Mouse (Mus musculus) layer of hippocampus, adult 2 months (tissue): Measurements from ENCODE around the gene Dazap2. TPM values are rescaled to one million over a fixed set of nuclear protein-coding genes. Genes with fewer than 3 reads are reported as not detected.

Experiments
- DNase-seq, 2 experiments: peaks; one replicate each; pipeline ENCODE4 v3.0.0; 2022; ENCODE audit warnings: low spot score in 2 of 2
- H3K27ac ChIP-seq: fragments of 200-600 bp; 2 replicates; pipeline ENCODE4 v1.8.1; 2022
- H3K4me3 ChIP-seq: fragments of 200-600 bp; 2 replicates; pipeline ENCODE4 v1.8.1; 2022; ENCODE audit warnings: mild to moderate bottlenecking
- CTCF ChIP-seq: fragments of 200-600 bp; conservative IDR thresholded peaks from 2 replicates; pipeline ENCODE4 v1.8.1; 2022; ENCODE audit warnings: antibody characterized with exemption, mild to moderate bottlenecking, moderate library complexity
- microRNA-seq, 2 experiments: library from miRNA; unstranded; fragments of <30 nt; microRNA quantifications; one replicate each; pipeline ENCODE4 v1.2.0; 2021
- total RNA-seq, 2 experiments: library from RNA; stranded (reverse); gene quantifications; 2 replicates each; pipeline ENCODE4 v1.2.3; 2021

Gene Dazap2
- total RNA-seq, 2 experiments from 2014 or later, result 112 to 113 TPM

DNA sequence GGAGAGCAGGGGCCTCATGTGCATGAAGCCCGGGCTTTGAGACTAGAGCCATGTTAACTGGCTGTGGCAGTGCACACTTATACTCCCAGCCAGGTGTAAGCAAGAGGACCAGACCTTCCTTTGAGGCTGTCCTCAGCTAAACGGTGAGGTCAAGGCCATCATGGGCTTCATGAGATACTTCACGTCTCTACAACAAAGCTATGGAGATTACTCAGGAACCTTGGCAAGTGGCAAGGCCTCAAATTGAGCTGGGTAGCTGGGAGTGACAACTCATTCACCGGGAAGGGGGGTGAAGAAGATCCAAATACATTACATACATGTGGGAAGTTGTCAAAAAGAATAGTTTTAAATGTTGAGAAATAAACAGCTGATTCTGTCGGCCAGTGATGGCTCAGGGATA lies 45.7 kb downstream of the Dazap2 start:
- no peak for DNase-seq

DNA sequence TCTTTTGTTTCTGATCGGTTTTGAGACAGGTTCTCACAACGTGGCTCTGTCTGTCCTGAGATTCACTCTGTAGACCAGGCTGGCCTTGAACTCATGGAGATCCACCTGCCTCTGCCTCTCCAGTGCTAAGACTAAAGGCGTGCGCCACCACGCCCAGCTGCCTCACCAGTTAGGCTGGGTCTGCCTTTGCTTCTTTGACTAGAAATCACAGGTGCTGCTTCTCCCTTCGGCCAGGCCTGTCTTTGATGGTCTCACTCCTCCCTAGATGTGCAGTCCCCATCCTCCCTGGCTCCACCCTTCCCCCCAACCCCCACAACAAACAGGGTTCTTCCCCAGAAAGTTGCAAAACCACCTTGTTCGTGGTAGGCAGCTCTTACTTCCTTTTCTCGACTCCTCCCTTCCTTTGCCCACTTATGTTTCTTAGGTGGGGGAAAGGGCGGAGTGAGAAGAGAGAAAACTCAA lies 49.7 kb downstream of the Dazap2 start:
- no peak for TF ChIP-seq CTCF
- no peak overlapping the region for H3K27ac ChIP-seq

More for the DNA sequence above, 45.7 kb downstream of the Dazap2 start:
- H3K27ac ChIP-seq, result no peak overlapping the region
- no peak for TF ChIP-seq CTCF
- H3K4me3 ChIP-seq, result no peak overlapping the region

DNA sequence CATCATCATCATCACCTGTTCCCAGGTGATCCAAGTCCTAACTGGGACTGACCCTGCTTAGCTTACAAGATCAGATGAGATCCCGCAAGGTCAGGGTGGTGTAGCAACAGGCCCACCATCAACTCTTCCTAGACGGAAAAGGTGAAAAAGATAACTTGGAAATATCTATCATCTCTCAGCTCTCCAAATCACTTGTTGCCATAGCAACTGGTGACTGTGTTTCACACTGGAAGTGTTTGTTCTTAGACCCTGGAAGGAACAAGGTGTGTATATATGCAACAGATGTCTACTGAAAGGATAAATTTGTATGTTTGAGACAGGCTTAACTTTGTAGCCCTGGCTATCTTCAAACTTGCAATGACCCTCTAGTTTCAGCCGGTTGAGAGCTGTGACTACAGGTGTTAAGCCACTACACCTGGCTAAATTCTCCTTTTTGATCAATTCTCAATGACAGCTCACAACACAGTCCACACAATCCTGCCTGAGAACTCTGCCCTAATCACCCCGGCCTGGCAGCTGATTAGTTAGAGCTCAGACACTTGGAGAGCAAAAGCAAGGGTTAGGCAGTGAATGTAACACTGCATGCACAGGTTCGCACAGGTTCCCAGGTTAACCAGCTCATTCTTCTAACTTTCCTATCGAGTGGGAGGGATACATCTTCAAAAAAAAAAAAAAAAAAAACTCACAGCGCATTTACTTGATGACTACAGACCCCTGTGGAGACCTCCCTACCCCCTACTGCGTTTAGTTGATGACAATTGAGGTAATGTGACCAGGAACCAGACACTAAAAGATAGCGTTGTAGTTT lies 50.5 kb downstream of the Dazap2 start:
- no peak for DNase-seq
- H3K4me3 ChIP-seq, result no peak overlapping the region
- no peak for TF ChIP-seq CTCF
- no peak overlapping the region for H3K27ac ChIP-seq

More for the DNA sequence above, 49.7 kb downstream of the Dazap2 start:
- H3K4me3 ChIP-seq, result no peak overlapping the region
- no peak for DNase-seq

DNA sequence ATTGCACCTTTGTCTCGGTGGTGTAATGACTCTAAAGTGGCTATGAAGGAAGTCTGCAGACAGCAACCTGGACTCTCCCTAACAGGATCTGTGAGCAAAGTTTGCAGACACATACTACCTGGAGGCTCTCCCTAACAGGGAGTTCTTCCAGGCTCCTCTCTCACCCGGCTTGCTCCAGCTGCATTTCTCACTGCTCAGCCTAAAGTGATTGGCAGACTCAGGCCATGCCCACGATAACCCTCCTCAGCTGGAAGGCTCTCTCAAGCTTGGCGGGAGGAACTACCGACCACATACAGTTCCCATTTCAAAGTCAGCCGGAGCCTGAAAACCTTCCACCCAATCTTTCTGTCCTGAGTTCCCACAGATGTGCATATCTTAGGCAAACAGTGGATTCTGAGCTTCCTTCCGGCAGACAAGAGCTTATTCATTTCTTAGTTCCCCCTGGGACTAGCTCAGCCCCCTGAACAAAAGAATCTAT lies 51.1 kb downstream of the Dazap2 start:
- no peak overlapping the region for H3K4me3 ChIP-seq
- TF ChIP-seq CTCF, result no peak
- DNase-seq, result no peak
- H3K27ac ChIP-seq, result no peak overlapping the region

DNA sequence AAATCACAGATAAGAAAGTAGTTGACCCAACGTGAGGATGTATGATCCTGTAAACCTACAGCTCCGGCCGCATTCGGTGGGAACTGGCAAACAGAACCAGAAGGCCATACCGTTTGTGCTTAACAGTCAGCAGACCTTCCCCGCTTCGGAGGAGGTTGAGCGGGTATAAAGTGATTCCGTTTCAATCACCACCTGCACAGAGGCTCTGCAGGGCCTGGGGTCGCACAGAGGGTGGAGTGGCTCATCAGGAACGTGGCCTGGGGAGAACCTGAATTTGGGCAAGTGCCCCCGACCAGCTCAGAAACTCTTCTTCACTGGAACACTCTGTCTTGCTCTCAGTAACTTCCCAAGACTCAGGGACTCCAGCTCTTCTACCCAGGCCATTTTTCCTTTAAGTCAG lies 51.7 kb downstream of the Dazap2 start:
- Histone ChIP-seq H3K4me3 (no peak overlapping the region), H3K27ac (no peak overlapping the region)
- no peak for TF ChIP-seq CTCF

DNA sequence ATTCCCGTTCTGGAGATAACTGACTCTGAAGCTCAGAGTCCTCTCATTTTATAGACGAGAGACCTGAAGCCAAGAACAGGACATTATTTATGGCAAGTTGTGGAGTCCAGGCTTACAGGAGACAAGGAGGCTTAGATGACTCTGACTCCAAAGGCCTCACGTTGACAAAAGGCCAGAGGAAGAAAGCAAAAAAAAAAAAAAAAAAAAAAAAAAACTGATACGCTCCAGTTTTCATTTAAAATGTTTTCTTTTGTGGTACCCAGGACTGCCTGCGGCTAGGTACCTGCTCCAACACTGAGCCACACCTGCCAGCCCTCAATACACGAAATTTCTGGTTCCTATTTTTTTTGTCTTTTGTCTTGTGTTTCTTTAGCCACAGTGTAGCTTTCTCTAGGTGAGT lies 52.3 kb downstream of the Dazap2 start:
- TF ChIP-seq CTCF, result no peak
- no peak for DNase-seq
- Histone ChIP-seq H3K4me3 (no peak overlapping the region), H3K27ac (no peak overlapping the region)

More for the DNA sequence above, 51.7 kb downstream of the Dazap2 start:
- no peak for DNase-seq

DNA sequence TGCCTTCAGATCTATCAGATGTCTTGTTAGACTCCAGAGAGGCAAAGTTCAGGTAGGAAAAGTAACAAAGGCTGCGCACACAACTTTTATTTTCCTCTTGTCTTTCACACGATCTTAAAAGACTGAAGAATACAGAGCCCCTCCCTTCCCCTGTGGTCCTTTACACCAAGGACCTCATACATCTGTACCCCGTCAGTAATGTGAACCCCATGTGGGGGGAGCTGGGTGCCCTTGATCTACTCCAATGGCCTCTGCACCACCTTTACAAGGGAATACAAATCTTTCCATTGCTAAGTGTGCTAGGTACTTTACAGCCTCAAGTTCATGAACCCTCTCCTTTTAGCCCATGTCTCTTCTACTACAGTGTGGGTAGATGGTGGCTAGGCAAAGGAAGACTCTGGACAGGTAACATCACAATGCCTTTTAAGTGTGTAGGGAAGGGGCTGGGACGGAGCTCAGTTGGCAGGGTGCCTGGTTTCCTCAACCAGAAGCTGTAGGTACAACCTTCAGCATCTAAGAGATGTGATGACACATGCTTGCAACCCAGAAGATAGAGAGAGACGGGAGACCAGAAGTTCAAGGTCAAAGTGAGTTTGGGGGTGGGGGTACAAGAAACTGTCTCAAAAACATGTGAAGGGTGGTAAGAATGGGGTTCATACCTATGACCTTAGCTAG lies 52.9 kb downstream of the Dazap2 start:
- Histone ChIP-seq H3K27ac (no peak overlapping the region), H3K4me3 (no peak overlapping the region)
- DNase-seq, result no peak
- no peak for TF ChIP-seq CTCF

DNA sequence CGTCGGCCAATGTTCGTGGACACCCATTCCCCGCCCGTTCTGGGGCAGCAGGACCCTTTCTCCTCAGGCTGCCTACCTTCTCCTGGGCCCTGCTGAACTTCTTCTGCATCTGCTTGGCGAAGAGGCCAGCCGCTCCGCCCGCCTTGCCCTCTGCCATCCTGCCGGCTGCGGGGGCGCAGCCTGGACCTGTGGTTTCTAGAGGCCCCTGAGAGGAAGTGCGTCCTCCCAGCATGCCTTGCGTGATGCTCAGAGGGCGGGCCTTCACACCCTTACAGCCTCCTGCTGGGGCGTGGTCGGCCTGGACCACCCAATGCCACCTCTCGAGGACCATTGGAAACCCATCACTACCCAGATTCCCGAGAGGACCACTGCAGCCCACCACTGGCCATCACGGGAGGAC lies 54.2 kb downstream of the Dazap2 start, which contains the start of gene Bin2:
Gene Bin2, minus strand, starts transcription at position 217 of the 400 bp plus-strand sequence.
- DNase-seq, result no peak
- H3K27ac ChIP-seq, result no peak within 1 kb of the TSS
- TF ChIP-seq CTCF, result no peak
- H3K4me3 ChIP-seq, result no peak within 1 kb of the TSS

DNA sequence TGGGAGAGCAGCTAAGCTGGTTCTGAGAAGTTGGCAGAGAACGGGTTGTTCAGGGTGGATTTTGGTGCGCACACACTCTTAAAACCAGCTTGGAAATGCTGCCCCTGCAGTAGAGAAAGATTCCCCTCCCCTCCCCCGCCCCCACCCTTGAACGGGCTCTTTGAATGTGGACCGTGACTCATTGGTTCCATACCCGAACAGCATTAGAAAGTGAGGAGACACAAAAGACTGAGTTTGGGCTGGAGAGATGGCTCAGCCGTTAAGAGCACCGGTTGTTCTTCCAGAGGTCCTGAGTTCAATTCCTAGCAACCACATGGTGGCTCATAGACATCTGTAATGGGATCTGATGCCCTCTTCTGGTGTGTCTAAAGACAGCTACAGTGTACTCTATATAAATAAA lies 54.9 kb downstream of the Dazap2 start:
- DNase-seq, result no peak
- TF ChIP-seq CTCF, result no peak
- Histone ChIP-seq H3K4me3 (no peak overlapping the region), H3K27ac (no peak overlapping the region)

Small RNA genes within 50 kb of the gene (microRNA-seq; reads per million reads assigned to microRNA genes)
- 0 reads per million in 2 experiments for gene Mir6961

Other genes starting within 250 kb of the Dazap2 start
- not detected for gene Gm5475, start 193.2 kb upstream of the Dazap2 start, total RNA-seq
- gene Slc11a2, start 190.3 kb upstream of the Dazap2 start, total RNA-seq, result 10 to 100 TPM; 62.0 to 67.5 TPM
- gene Letmd1, start 146.3 kb upstream of the Dazap2 start, total RNA-seq, result 10 to 100 TPM; 57.1 to 62.9 TPM
- 10 to 100 TPM; 23.3 to 23.9 TPM for gene Csrnp2, start 119.9 kb upstream of the Dazap2 start, total RNA-seq
- gene Tfcp2, start 63.3 kb upstream of the Dazap2 start, total RNA-seq, result 10 to 100 TPM; 29.3 to 31.0 TPM
- 100 to 1,000 TPM; 106 to 107 TPM for gene Pou6f1, start 15.4 kb upstream of the Dazap2 start, total RNA-seq
- gene Smagp, start 21.6 kb downstream of the Dazap2 start, total RNA-seq, result 1 to 10 TPM; 1.1 to 1.7 TPM
- 1 to 10 TPM; 5.3 to 5.6 TPM for gene Bin2, start 54.2 kb downstream of the Dazap2 start, total RNA-seq
- 1 to 10 TPM; 1.3 TPM for gene Cela1, start 72.6 kb downstream of the Dazap2 start, total RNA-seq
- gene Galnt6, start 114.0 kb downstream of the Dazap2 start, total RNA-seq, result 1 to 10 TPM; 5.6 to 7.0 TPM
- 10 to 100 TPM; 77.4 to 94.2 TPM for gene Slc4a8, start 146.4 kb downstream of the Dazap2 start, total RNA-seq